Mouse (Mus musculus): ENCODE measurements at regions not wholly inside any gene's neighbourhood (a gene's known extent, or its start where the extent isn't known, plus 50 kb on each side); places are given as distances from the start of the nearest gene placed in this dataset.

GRCm38 (mm10) chr3:118418981-118419380 lies 142.9 kb upstream of the Dpyd start:
- no peak for DNase-seq (ENCODE audit: low spot score in 2 of 2)

- DNase-seq (ENCODE audit: low spot score in 2 of 2), result no peak
Observed at GRCm38 (mm10) chr3:118421701-118422100, 140.2 kb upstream of the Dpyd start.

GRCm38 (mm10) chr3:118425748-118426147 lies 136.2 kb upstream of the Dpyd start:
- DNase-seq (ENCODE audit: low spot score in 2 of 2), result peak in 1 of 2 experiments; percentile 29

- peak; percentile 49 to 72 for DNase-seq (ENCODE audit: low spot score in 2 of 2)
Observed at GRCm38 (mm10) chr3:118428523-118428922, 133.4 kb upstream of the Dpyd start.

DNA sequence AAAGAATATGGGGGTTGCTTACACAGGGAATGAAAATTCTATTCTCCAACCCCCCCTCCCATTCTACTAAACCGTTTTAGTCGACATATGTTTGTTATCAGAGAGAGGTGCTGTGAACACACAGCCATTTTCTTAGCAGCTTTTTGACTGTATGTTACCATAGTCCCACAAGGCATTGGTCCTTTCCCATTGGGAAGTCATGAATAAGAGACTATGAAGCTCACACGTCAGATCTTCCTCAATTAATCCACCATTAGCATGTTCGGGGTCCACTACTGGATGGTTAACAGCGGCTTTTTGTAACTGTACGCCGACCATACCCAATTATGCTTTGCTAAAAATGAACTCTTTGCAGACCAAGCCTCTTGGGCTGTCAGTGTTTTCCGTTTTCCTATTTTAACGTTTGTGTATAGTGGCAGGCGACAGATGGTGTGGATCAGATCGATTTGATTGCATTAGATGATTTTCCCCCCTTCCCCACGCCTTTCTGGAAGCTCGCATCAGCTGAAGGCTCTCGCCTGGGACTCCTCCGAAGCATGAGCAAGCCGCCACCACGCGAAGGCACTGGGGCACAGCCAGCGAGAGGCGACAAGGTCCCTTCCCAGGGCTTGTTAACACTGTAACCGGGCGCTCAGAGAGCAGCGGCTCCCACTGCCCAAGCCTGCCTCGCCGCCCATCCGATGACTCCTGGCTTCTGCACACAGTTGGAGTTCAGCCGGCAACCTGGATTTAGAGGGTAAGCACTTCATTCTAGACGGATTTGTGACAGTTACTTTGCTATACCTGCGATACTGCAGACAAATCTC lies 131.9 kb upstream of the Dpyd start:
- DNase-seq (ENCODE audit: low spot score in 2 of 2), result peak; percentile 45 to 62

- no peak for DNase-seq (ENCODE audit: low spot score in 2 of 2)
Observed at GRCm38 (mm10) chr3:118430631-118430906, 131.4 kb upstream of the Dpyd start.

GRCm38 (mm10) chr3:118431031-118431723 lies 130.8 kb upstream of the Dpyd start:
- DNase-seq (ENCODE audit: low spot score in 2 of 2), result peak; percentile 58 to 59

DNA sequence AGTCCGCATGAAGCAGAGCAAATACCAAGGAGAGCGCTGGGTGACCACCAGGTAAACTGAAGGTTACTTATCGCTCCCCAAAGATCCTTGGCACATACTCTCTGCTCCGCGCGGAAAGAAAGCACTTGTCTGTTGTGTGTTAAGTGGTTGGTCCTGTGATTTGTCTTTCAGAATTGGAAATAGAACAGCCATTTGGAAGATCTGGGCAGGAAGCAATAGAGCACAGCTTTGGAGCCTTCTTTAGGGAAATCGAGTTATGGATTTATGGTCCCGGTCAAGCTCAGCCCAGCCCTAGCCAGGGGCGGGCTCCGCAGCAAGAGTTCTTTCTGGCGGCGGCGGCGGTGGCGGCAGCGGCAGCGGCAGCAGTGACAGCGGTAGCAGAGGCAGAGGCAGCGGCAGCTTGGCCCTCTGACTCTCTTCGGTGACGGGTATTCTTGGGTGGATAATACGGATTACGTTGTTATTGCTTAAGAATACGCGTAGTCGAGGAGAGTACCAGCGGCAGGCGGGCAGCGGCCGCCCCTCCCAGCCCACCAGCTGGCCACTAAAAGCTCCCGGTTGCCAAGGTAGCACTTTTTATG lies 128.4 kb upstream of the Dpyd start:
- peak in 1 of 2 experiments; percentile 35 for DNase-seq (ENCODE audit: low spot score in 2 of 2)

DNA sequence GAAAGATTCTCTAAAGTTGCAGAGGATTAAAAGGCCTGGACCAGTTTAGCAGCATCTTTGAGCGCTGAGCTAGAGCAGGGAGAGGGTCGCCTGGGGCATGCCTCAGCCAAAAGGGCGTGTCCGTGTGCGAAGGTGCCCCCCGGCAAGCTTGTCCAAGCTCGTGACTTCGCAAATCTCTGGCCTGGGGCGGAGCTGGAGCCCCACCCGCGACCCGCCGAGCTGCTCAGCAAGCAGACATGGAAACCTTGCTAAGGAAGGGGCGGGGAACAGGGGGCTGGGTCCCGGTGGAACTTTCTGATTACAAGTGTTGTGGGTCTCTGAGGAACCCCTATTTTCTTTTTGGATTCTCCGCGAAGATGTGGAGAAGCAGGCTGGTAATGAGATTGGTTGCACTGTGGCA lies 127.6 kb upstream of the Dpyd start:
- DNase-seq (ENCODE audit: low spot score in 2 of 2), result no peak

GRCm38 (mm10) chr3:118434847-118435246 lies 127.1 kb upstream of the Dpyd start:
- DNase-seq (ENCODE audit: low spot score in 2 of 2), result no peak

GRCm38 (mm10) chr3:118435248-118435647 lies 126.7 kb upstream of the Dpyd start:
- DNase-seq (ENCODE audit: low spot score in 2 of 2), result no peak

DNA sequence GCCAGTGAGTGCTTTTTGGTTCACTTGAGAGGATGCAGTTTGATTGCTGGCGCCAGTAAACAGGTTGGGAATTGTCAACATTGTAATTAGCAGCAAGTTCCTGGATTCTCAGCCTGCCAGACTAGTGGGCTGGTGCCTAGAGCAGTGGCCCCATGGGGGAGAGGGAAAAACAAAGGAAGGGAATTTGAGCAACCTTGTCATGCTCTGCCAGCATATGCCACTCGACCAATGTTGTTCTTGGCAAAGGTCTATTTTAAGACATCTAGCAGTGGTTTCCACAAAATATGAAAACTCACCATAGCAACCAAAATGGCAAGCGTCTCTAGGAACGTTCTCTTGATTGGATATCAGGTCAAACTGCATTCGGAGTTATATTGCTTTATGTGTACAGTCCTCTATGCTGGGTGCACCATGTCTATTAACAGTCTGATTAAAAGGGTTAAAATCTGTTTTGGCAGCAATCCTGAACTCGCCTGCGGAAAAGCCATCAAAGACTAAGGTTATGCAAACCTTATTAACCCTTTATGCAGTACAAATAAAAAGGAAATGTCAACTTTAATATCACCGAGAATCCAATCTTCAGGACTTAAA lies 118.1 kb upstream of the Dpyd start:
- DNase-seq (ENCODE audit: low spot score in 2 of 2), result no peak

- no peak for DNase-seq (ENCODE audit: low spot score in 2 of 2)
Observed at GRCm38 (mm10) chr3:118445360-118445759, 116.6 kb upstream of the Dpyd start.

DNA sequence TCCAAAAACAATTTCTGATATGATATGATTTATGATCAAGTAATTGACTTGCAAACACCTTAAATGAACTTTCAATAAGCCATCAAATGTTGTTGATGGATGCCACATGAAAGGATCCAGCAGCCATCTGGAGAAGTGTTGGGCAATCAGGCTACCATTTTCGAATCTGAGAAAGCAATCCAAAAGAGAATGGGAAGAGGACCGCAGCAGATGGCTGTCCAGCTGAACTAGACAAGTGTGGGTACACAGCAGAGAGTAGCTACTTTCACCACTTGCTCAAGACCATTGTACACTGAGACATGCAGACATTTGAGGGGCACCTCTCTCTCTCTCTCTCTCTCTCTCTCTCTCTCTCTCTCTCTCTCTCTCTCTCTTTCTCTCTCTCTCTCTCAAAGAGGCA lies 102.3 kb upstream of the Dpyd start:
- no peak for DNase-seq (ENCODE audit: low spot score in 2 of 2)

DNA sequence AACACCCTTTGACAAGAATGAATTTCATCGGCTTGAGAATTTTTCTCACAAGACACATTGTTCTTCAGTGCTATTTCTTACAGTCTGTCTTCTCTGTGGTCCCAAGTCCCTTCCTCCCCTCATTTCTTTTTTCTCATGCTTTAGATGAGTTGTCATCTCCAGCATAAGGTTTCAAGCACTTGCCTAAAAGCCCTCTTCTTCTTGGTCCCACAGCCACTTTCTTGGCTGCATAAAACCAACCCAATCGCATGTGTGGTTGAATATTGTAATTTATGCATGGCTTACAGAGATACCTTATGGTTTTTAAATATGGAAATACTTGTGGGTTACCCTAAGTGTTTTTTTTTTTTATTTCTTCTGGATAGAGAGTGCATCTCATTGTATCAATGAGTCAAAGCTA lies 96.3 kb upstream of the Dpyd start:
- no peak for DNase-seq (ENCODE audit: low spot score in 2 of 2)

DNA sequence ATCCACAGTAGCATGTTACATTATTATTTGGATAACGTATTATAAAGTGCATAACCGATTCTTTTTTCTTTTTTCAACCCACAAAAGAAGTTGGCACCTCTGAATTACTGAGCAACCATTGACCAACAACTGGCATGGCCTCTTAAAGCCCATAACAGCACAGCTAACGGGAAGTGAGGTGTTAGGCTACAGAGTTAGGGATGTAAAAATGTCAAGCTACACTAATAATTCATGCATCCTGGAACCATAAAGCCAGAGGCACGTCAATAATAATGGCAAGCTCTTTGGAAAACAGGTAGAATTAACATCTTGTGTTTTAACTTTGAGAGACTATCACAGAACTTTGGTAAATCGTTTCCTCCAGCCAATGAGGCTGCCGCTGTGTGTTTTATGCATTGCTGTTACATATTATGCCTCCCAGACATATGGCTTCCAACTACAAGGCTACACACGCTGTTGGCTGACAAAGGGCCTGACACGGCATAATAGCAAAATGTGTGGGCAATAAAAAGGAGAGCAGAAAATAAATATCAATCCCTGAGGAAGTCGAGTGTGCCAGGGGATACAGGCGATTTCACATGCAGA lies 89.6 kb upstream of the Dpyd start:
- DNase-seq (ENCODE audit: low spot score in 2 of 2), result no peak

GRCm38 (mm10) chr3:118478065-118478464 lies 83.9 kb upstream of the Dpyd start:
- no peak for DNase-seq (ENCODE audit: low spot score in 2 of 2)

- no peak for DNase-seq (ENCODE audit: low spot score in 2 of 2)
Observed at GRCm38 (mm10) chr3:118480515-118481248, 81.2 kb upstream of the Dpyd start.

DNA sequence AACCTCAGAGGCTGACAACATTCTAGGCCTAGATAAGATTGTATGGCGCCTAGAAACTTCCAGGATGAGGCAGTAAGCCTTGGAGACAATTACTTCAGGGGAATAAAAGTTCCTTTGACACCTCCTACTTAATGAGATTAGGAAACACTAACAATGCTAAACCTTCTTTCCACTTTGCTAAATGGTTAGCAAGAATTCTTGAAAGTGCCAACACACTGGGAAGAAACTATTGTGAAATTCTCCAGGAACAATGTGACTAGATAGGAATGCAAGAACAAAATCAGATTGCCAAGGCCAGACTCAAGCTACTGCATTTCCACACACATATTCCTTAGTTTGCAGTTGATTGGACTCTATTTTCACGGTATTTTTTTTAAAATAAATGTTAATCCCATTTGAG lies 76.0 kb upstream of the Dpyd start:
- DNase-seq (ENCODE audit: low spot score in 2 of 2), result no peak

GRCm38 (mm10) chr3:118487408-118487807 lies 74.5 kb upstream of the Dpyd start:
- DNase-seq (ENCODE audit: low spot score in 2 of 2), result no peak

GRCm38 (mm10) chr3:118491101-118491500 lies 70.8 kb upstream of the Dpyd start:
- no peak for DNase-seq (ENCODE audit: low spot score in 2 of 2)

- no peak for DNase-seq (ENCODE audit: low spot score in 2 of 2)
Observed at GRCm38 (mm10) chr3:118491871-118492270, 70.1 kb upstream of the Dpyd start.

Data from frontal cortex, postnatal 14 days (tissue).